Mouse (Mus musculus) bone marrow macrophage, adult 2 months (primary cell): ENCODE data around the gene Sh2d3c.

Experiments
- CTCF ChIP-seq: IDR thresholded peaks from 2 replicates; pipeline ENCODE4 v1.5.1; 2012; ENCODE audit warnings: low read depth, mild to moderate bottlenecking, low read length, moderate library complexity
- POLR2A ChIP-seq: IDR thresholded peaks from 2 replicates; pipeline ENCODE4 v1.6.1; 2012; ENCODE audit warnings: mild to moderate bottlenecking, low read depth, low read length, borderline replicate concordance

GRCm38 (mm10) chr2:32720681-32721229 is at the start of gene Sh2d3c:
- TF ChIP-seq CTCF (no peak), POLR2A (no peak)
